Mouse (Mus musculus) heart, adult 2 months (tissue): ENCODE measurements at regions not wholly inside any gene's neighbourhood (a gene's known extent, or its start where the extent isn't known, plus 50 kb on each side); places are given as distances from the start of the nearest gene placed in this dataset.

ENCODE experiments used
- CTCF ChIP-seq: fragments of 200-600 bp; IDR thresholded peaks from 2 replicates; pipeline ENCODE4 v1.8.1; 2022; ENCODE audit warnings: antibody characterized with exemption, mild to moderate bottlenecking, moderate library complexity
- POLR2A ChIP-seq: fragments of 200-500 bp; IDR thresholded peaks from 2 replicates; pipeline ENCODE4 v1.6.1; 2011; ENCODE audit warnings: mild to moderate bottlenecking, low read depth, low read length, control low read depth; ENCODE audit not compliant: insufficient read depth

GRCm38 (mm10) chr3:111069156-111069555 is 818.4 kb upstream of the Prmt6 start:
- no peak for TF ChIP-seq POLR2A
- peak; percentile 51 for TF ChIP-seq CTCF
